Mouse (Mus musculus): Measurements from ENCODE around the gene Nsun2.

Gene Nsun2

DNA sequence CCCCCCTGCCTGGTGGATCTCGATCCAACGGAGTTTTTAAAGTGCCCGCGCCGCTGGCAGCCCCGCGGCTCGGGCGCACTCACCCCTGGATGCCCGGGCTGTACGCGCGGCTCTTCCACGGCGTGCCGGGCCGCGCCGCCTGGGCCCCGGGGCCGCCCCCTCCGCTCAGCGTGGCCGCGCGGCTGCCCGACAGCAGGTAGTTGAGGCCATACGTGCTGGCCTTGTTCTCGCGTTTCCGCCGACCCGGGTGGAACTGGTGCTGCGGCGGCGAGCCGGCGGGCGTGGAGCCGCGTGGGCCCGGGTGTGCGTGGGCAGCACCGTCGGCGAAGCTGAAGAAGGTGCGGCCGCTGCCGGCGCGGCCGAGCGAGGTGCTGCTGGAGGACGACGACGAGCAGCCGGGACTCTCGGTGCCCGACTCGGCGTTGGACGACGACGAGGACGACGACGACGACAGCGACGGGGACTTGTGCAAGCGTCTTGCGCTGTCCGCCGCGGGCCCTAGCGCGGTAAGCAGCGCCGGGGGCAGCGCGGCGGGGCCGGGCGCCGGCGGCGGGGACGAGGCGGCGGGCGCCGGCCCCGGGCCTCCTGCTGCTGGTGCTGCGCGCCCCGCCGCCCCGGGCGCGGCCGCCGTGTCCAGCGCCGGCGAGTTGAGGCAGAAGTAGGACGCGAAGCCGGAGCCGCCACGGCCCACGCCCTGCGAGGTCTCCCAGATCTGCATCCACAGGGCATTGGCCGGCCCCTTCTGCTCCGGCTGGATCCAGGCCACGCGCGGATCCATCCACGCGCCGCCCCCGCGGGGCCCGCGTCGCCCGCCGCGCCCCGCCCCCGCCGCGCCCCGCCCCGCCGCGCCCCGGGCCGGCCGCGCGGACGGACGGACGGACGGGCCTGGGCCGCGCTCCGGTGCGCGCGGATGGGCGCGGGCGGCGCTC lies at the start of gene Nsun2:
Nsun2 (plus strand) TSS at position 342 of the 929 bp plus-strand sequence.
- in situ Hi-C loops (cut with MboI; ENCODE audit: unreplicated experiment in 2 of 2) = loop anchor here in 1 of 2 experiments (10.0 kb wide), 2 partner anchors 281 to 949 kb away; partner anchors contain the start of genes Fastkd3 and Mtrr

DNA sequence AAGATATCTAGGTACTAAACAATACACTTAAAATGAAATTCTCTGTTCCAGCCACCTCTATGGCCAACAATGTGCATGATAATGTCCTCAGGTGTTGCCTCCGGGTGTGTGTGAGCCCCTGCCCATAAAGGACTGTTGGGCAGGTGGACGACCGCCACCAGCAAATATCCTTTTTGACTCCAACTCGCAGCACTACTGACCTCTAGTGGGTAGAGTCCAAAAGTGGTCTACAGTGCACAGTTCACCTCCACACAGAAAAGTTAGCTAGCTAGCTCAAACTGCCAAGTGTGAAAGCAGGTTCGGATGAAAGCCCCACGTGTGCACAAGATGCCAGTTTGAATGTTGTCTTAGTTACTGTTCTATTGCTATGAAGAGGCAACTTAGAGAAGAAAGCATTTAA lies 48.2 kb upstream of the Nsun2 start:
- in situ Hi-C loops (cut with MboI; ENCODE audit: unreplicated experiment in 2 of 2) = no loop called here

DNA sequence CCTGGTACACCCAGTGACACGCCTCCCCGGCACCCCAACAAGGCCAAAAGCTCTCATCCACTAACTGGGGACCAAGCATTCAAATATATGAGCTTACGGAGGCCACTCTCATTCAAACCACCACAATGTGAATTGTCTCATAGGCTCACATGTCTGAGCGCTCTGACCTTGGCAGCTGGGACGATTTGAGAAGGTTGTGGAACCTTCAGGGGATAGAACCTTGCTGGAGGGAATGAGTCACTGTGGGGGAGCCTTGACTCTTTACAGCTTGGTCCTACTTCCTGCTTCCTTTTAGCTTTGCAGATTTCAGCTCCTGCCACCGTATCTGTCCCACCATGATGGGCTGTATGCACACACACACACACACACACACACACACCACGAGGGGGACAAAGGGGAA lies 47.7 kb upstream of the Nsun2 start:
- in situ Hi-C loops (cut with MboI; ENCODE audit: unreplicated experiment in 2 of 2) = no loop called here

- in situ Hi-C loops (cut with MboI; ENCODE audit: unreplicated experiment in 2 of 2) = no loop called here
Measured at GRCm38 (mm10) chr13:69487108-69487507, 46.4 kb upstream of the Nsun2 start.

- in situ Hi-C loops (cut with MboI; ENCODE audit: unreplicated experiment in 2 of 2) = no loop called here
Measured at GRCm38 (mm10) chr13:69487611-69488275, 45.8 kb upstream of the Nsun2 start.

- in situ Hi-C loops (cut with MboI; ENCODE audit: unreplicated experiment in 2 of 2) = no loop called here
Measured at GRCm38 (mm10) chr13:69488565-69489255, 44.8 kb upstream of the Nsun2 start.

DNA sequence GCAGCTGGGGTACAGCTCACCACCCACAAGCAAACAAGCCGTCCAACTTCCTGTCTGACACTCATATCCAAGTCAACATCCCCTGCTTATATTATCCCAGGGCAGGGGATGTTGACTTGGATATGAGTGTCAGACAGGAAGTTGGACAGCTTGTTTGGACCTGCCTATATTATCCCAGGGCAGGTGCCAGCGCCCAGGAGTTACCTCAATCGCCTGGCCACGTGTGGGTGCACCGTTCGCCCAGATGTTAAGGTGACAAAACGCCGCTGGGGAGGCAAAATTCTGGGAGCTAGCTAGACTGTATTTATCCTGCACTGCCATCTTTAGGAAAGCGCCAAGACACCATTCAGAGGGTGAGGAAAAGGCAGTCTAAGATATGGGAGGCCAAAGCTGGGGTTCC lies 43.8 kb upstream of the Nsun2 start:
- in situ Hi-C loops (cut with MboI; ENCODE audit: unreplicated experiment in 2 of 2) = no loop called here

DNA sequence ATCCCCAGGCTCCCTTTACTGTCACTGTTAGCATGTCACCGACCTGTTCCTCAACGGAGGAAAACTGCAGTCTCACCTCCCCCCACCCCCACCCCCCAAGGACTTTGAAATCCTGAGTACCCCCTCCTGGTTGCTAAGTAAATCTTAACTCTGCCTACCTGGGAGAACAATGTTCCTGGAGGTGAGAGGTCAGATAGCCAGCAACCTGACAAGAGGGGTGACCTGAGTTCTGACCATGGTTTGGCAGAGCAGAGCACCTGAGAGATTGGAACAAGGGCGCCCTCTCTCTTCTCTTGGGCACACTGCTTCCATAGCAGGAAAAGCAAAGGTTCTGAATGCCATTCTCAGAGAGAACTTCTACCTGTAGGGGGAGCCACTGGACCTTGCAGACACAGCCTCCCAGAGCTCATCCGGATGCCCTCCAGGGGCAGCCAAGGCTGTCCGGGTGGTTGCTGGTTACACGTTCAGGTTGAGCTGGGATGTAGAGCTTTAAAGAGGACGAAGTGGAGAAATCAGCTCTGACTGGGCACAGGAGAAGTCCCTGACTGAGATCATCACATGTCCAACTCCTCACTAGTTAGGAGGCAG lies 40.6 kb upstream of the Nsun2 start:
- in situ Hi-C loops (cut with MboI; ENCODE audit: unreplicated experiment in 2 of 2) = no loop called here

- in situ Hi-C loops (cut with MboI; ENCODE audit: unreplicated experiment in 2 of 2) = no loop called here
Measured at GRCm38 (mm10) chr13:69498276-69498675, 35.3 kb upstream of the Nsun2 start.

DNA sequence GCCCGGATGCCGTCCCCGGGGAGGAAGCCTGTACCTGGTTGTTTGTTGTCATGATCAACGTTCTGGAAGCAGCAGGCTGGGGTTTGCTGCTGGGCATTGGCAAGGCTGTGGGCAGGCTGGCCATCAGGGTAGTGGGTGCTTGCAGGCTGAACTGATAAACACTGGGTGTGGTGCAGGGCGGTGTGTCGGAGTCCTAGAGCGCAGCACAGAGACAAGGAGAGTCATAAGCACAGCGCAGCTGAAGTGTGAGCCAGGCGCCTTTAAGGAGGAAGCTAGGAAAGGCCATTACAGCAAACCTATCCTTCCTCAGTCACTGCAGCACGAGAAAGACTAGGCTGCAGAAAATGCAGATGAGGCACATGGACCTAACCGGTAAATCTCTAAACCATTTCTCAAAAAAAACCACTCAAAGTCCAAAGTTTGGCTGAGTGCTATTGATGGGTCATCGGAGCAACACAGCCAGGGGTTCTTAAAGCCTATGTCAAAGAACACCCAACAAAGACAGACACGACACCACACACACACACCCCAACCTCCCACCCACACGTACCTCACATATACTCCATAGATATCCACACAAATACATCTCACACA lies 31.3 kb upstream of the Nsun2 start:
- in situ Hi-C loops (cut with MboI; ENCODE audit: unreplicated experiment in 2 of 2) = no loop called here

DNA sequence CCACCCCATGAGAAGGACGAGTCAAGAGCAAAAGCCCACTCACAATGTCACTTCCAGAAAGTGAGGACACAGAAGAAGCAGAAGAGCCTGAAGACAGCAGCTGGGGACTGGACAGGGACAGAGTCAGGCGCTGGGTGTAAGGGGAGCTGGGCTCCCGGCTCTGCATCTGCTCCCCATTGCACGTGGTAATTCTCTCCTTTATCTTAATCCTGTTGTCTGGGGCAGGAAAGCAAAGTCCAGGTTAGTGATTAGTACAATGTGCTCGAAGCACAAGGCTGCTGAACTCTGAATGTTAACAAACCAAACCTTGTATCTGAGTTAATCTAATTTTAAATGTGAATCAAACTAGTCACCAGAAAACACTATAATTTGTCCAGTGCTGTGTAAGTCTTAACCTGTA lies 30.7 kb upstream of the Nsun2 start:
- in situ Hi-C loops (cut with MboI; ENCODE audit: unreplicated experiment in 2 of 2) = no loop called here

- in situ Hi-C loops (cut with MboI; ENCODE audit: unreplicated experiment in 2 of 2) = no loop called here
Measured at GRCm38 (mm10) chr13:69506341-69507086, 27.0 kb upstream of the Nsun2 start.

GRCm38 (mm10) chr13:69507666-69508065 lies 25.9 kb upstream of the Nsun2 start:
- in situ Hi-C loops (cut with MboI; ENCODE audit: unreplicated experiment in 2 of 2) = no loop called here

- in situ Hi-C loops (cut with MboI; ENCODE audit: unreplicated experiment in 2 of 2) = loop anchor here (5.0 to 10.0 kb wide), 3 partner anchors 38 to 295 kb away; partner anchors contain the start of gene Med10 (in 1 of the 2)
Measured at GRCm38 (mm10) chr13:69509391-69510244, 23.9 kb upstream of the Nsun2 start.

- in situ Hi-C loops (cut with MboI; ENCODE audit: unreplicated experiment in 2 of 2) = loop anchor here in 1 of 2 experiments (10.0 kb wide), 1 partner anchor 290 kb away; the partner anchor contains the start of gene Med10
Measured at GRCm38 (mm10) chr13:69515091-69515490, 18.5 kb upstream of the Nsun2 start.

GRCm38 (mm10) chr13:69517445-69517844 lies 16.1 kb upstream of the Nsun2 start:
- in situ Hi-C loops (cut with MboI; ENCODE audit: unreplicated experiment in 2 of 2) = loop anchor here in 1 of 2 experiments (10.0 kb wide), 1 partner anchor 287 kb away; the partner anchor contains the start of gene Med10

GRCm38 (mm10) chr13:69519137-69519536 lies 14.4 kb upstream of the Nsun2 start:
- in situ Hi-C loops (cut with MboI; ENCODE audit: unreplicated experiment in 2 of 2) = loop anchor here in 1 of 2 experiments (10.0 kb wide), 1 partner anchor 286 kb away; the partner anchor contains the start of gene Med10

DNA sequence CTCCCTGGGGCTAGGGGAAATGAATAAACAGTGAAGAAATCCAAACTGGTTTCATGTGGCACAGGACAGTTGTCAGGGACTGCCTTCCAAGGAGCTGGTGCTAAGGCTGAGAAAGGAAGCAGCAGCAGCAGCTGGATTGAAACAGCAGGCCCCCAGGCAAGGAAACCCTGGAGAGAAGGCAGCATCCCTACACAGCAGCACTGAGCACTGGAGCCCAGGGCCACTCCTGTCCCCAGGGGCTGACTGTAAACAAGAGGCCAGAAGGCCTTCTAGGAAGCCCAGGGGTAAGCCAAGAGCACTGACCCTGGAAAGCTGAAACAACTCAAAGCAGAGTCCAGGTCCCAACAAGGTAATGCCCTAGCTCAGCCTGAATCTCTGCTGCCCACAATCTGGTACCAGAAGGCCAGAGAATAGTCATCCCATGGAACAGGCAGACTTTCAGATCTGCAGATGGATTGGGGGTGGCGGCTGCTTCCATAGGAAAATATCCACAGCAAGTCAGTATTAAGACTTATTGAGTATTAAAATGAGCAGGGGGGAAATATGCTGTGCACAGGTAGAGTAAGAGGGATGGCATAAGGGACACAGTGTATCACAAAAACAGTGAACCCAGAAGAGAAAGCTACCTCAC lies 11.3 kb upstream of the Nsun2 start:
- in situ Hi-C loops (cut with MboI; ENCODE audit: unreplicated experiment in 2 of 2) = no loop called here

Data from v-Abl transformed pro-B cells (cell line).